Mouse (Mus musculus): ENCODE measurements around the gene Ctsc. TPM values are rescaled to one million over a fixed set of nuclear protein-coding genes. Genes with fewer than 3 reads are reported as not detected.

Gene Ctsc
- polyA plus RNA-seq, 1 experiment, result 3.9 TPM

DNA sequence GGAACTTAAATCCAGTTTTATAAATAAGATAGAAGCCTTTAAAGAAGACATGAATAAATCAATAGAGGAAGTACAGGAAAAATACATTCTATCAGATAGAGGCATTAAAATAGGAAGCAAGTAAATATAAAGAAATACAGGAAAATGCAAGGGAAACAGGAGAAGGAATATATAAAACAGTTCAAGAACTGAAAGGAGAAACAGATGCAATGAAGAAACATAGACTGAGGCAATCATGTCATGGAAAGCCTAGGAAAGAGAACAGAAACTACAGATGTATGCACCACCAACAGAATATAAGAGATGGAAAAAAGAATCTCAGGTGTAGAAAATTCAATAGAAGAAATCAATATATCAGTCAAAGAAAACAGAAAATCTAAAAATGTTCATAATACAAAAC lies 25.8 kb upstream of the Ctsc start:
- DNase-seq, result no peak
- H3K27ac ChIP-seq (ENCODE audit: insufficient read depth, low read length), result no peak overlapping the region
- H3K4me3 ChIP-seq (replicated peaks; ENCODE audit: insufficient read depth, low read depth, low read length), result no peak overlapping the region
- H3K4me1 ChIP-seq (ENCODE audit: control insufficient read depth, insufficient read depth, low read length), result no peaks in the 10 kb centered on the region
- no peaks in the 10 kb centered on the region for H3K27me3 ChIP-seq (ENCODE audit: control insufficient read depth, insufficient read depth, low read length)
- TF ChIP-seq CTCF (IDR thresholded peaks at IDR 0.05; ENCODE audit: borderline replicate concordance, insufficient read depth, low read depth, low read length) (no peak), POLR2A (IDR thresholded peaks at IDR 0.05; ENCODE audit: borderline replicate concordance, insufficient read depth, low read length) (no peak)

DNA sequence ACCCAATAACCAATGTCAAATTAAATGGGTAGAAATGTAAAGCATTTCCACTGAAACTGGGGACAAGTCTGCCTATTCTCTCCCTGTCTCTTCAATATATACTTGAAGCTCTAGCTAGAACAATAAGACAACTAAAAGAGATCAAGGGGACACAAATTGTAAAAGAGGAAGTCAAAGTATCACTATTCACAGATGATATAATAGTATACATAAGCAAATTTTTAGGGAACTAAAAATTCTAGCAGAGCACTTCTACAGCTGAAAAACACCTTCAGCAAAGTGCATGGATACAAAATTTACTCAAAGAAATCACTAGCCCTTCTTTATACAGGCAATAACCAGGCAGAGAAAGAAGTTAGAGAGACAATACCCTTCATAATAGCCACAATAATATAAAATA lies 23.0 kb upstream of the Ctsc start:
- Histone ChIP-seq H3K27ac (ENCODE audit: insufficient read depth, low read length) (no peak overlapping the region), H3K4me3 (replicated peaks; ENCODE audit: insufficient read depth, low read depth, low read length) (no peak overlapping the region), H3K27me3 (ENCODE audit: control insufficient read depth, insufficient read depth, low read length) (no peaks in the 10 kb centered on the region), H3K4me1 (ENCODE audit: control insufficient read depth, insufficient read depth, low read length) (no peaks in the 10 kb centered on the region)
- DNase-seq, result no peak
- TF ChIP-seq CTCF (IDR thresholded peaks at IDR 0.05; ENCODE audit: borderline replicate concordance, insufficient read depth, low read depth, low read length) (no peak), POLR2A (IDR thresholded peaks at IDR 0.05; ENCODE audit: borderline replicate concordance, insufficient read depth, low read length) (no peak)

DNA sequence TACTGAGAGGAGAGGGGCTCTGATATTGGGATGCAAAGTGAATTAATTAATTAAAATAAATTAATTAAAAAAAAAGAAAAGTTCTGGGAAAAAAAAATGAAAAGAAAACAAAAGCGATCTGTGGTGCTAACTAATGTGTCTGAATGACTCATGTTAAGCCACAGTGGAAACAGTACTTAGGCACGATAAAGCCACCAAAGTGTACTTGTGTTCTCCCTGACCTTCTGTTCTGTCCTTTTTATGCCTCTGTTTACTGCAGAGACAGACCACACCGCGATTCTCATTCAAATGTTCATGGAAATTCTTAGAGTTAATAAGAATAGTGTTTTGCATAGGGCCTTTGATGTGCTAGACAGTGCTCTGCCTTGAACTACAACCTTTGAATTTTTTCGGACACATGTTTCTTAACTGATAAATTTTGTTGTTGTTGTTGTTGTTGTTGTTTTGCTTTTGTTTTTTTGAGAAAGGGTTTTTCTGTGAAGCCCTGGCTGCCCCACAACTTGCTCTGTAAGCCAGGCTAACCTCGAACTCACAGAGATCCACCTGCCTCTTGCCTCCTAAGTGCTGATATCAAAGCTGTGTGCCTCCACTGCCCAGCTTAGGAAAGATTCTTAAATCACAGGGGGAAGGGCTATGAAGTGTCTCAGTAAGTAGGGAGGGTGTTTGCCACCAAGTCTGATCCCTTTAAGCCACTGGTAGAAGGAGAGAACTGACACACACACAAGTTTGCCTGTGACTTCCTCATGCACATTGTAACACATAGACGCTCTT lies 18.5 kb upstream of the Ctsc start:
- no peaks in the 10 kb centered on the region for H3K4me1 ChIP-seq (ENCODE audit: control insufficient read depth, insufficient read depth, low read length)
- no peak for TF ChIP-seq CTCF (IDR thresholded peaks at IDR 0.05; ENCODE audit: borderline replicate concordance, insufficient read depth, low read depth, low read length)
- no peak for TF ChIP-seq POLR2A (IDR thresholded peaks at IDR 0.05; ENCODE audit: borderline replicate concordance, insufficient read depth, low read length)
- DNase-seq, result no peak
- H3K27ac ChIP-seq (ENCODE audit: insufficient read depth, low read length), result no peak overlapping the region
- WGBS, result 78% methylated on average over 7 of the region's 7 CpGs
- no peak overlapping the region for H3K4me3 ChIP-seq (replicated peaks; ENCODE audit: insufficient read depth, low read depth, low read length)
- no peaks in the 10 kb centered on the region for H3K27me3 ChIP-seq (ENCODE audit: control insufficient read depth, insufficient read depth, low read length)

DNA sequence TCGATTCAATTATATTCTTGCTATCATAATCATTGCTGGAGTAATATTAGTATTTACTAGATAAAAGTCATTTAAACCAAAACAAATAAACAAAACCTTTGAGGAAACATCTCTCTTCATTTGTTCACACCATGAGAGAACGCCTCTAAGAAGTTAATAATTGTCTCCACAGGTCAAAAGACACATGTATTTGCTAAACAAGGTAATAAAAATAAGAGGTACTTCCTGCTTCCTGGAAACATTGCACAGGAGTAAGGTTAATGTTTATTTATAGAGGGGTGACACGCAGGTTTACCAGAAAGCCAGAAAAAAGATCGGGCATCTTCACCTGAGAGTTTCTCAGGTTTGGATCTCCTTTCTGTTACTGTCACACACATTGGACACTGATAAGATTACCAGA lies 16.1 kb upstream of the Ctsc start:
- no peak overlapping the region for H3K4me3 ChIP-seq (replicated peaks; ENCODE audit: insufficient read depth, low read depth, low read length)
- H3K4me1 ChIP-seq (ENCODE audit: control insufficient read depth, insufficient read depth, low read length), result no peaks in the 10 kb centered on the region
- DNase-seq, result no peak
- 86% methylated on average over 4 of the region's 4 CpGs for WGBS
- TF ChIP-seq POLR2A (IDR thresholded peaks at IDR 0.05; ENCODE audit: borderline replicate concordance, insufficient read depth, low read length), result no peak
- TF ChIP-seq CTCF (IDR thresholded peaks at IDR 0.05; ENCODE audit: borderline replicate concordance, insufficient read depth, low read depth, low read length), result no peak
- H3K27me3 ChIP-seq (ENCODE audit: control insufficient read depth, insufficient read depth, low read length), result no peaks in the 10 kb centered on the region
- H3K27ac ChIP-seq (ENCODE audit: insufficient read depth, low read length), result no peak overlapping the region

DNA sequence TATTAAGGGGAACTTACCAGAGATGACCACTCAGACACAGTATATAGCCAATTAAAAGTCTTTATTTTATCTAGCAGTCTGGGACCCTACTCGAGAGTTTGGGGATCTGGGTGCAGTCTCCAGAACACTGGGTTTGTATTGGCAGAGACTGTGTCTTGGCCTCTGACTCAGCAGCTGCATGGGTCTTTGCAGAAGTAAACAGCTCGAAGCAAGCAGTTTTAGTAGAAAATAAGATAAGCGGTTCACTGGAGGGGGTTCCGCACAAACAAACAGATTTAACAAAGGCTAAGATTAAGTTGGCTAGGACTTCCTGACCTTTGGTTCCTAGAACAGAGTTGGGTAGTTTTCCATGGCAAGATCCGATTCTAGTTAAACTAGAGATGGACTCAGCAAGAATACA lies 13.0 kb upstream of the Ctsc start:
- WGBS, result 74% methylated on average over 5 of the region's 5 CpGs
- no peak overlapping the region for H3K27ac ChIP-seq (ENCODE audit: insufficient read depth, low read length)
- no peak overlapping the region for H3K4me3 ChIP-seq (replicated peaks; ENCODE audit: insufficient read depth, low read depth, low read length)
- TF ChIP-seq CTCF (IDR thresholded peaks at IDR 0.05; ENCODE audit: borderline replicate concordance, insufficient read depth, low read depth, low read length), result no peak
- TF ChIP-seq POLR2A (IDR thresholded peaks at IDR 0.05; ENCODE audit: borderline replicate concordance, insufficient read depth, low read length), result no peak
- DNase-seq, result no peak
- H3K27me3 ChIP-seq (ENCODE audit: control insufficient read depth, insufficient read depth, low read length), result no peaks in the 10 kb centered on the region
- no peaks in the 10 kb centered on the region for H3K4me1 ChIP-seq (ENCODE audit: control insufficient read depth, insufficient read depth, low read length)

DNA sequence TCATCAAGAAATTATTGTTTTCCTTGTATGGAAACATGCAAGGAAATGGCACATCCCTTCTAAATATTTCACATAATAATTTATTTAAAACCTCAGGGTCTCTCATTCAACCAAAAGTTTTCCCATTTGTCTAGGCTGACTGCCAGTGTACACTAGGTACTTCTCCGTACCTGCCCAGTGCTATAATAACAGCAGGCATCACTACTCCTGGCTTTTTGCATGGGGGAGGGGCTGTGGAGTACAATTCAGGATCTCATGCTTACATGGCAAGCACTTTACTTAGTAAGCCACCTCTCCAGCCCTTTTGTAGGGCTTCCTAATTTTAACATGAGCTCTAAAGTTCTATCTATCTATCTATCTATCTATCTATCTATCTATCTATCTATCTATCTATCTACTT lies 8.0 kb upstream of the Ctsc start:
- 74% methylated on average over 1 of the region's 1 CpGs for WGBS

DNA sequence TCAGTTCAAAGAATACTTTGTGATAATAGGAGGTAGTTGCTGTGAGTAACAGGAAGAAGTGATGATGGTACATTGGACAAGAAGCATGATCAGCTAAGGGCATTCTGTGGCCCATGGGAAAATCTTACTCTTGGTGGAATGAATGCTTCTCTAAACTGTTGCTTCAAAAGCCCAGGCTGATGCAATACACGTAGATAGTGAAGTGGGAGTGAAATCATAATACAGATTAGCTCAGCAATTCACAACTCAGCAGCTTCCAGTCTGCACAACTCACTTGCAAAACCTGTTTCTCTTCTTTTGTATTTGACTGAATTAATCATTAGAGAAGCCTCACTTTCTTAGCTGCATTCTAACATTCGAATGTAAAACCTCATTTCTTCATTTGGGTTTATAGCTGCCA lies 6.4 kb upstream of the Ctsc start:
- no peaks in the 10 kb centered on the region for H3K4me1 ChIP-seq (ENCODE audit: control insufficient read depth, insufficient read depth, low read length)
- WGBS, result 75% methylated on average over 2 of the region's 2 CpGs
- DNase-seq, result no peak
- TF ChIP-seq CTCF (IDR thresholded peaks at IDR 0.05; ENCODE audit: borderline replicate concordance, insufficient read depth, low read depth, low read length) (no peak), POLR2A (IDR thresholded peaks at IDR 0.05; ENCODE audit: borderline replicate concordance, insufficient read depth, low read length) (no peak)
- no peak overlapping the region for H3K4me3 ChIP-seq (replicated peaks; ENCODE audit: insufficient read depth, low read depth, low read length)
- no peaks in the 10 kb centered on the region for H3K27me3 ChIP-seq (ENCODE audit: control insufficient read depth, insufficient read depth, low read length)
- no peak overlapping the region for H3K27ac ChIP-seq (ENCODE audit: insufficient read depth, low read length)

More for the DNA sequence above, 8.0 kb upstream of the Ctsc start:
- Histone ChIP-seq H3K4me3 (replicated peaks; ENCODE audit: insufficient read depth, low read depth, low read length) (no peak overlapping the region), H3K27ac (ENCODE audit: insufficient read depth, low read length) (no peak overlapping the region), H3K27me3 (ENCODE audit: control insufficient read depth, insufficient read depth, low read length) (no peaks in the 10 kb centered on the region), H3K4me1 (ENCODE audit: control insufficient read depth, insufficient read depth, low read length) (no peaks in the 10 kb centered on the region)
- TF ChIP-seq POLR2A (IDR thresholded peaks at IDR 0.05; ENCODE audit: borderline replicate concordance, insufficient read depth, low read length) (no peak), CTCF (IDR thresholded peaks at IDR 0.05; ENCODE audit: borderline replicate concordance, insufficient read depth, low read depth, low read length) (no peak)
- no peak for DNase-seq

DNA sequence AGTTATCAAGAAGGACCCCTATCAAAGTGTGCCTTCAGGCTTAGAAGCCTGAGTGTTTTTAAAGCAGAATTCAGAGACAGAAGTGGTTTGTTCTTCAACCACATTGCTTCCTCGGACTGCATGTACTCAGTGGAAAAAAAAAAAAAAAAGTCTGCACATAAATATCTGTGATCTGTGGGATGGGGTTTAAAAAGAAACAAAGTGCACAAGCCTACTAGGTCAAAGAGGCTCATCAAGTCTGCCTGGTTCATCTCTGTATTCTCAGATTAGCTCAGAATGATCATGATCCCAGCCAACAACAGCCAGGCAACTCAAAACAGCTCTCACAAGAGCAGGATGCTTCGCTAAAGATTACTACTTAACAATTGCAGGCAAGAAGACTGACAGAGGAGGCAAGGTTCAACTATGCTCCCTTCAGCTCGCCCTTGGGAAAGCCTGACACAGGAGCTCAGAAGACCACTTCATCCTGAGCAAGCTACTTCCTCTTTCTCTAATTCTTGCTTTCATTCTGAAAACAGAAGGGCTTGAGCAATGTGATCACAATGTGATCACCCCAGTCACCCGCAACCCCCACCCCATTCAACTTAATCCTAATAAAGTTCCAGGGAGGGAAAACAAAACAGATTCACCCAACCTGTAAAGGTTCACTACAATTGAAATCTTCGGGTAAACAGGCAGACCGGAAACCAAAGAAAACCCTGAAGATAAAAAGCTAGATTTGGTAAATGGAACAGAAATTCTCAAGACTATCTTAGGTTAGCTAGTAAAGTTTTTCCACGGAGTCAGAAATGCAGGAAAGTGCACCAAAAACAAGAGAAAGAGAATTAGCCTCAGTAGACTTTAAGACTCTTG lies 745 bp upstream of the Ctsc start:
- Histone ChIP-seq H3K27me3 (ENCODE audit: control insufficient read depth, insufficient read depth, low read length) (no peaks in the 10 kb centered on the region), H3K4me3 (replicated peaks; ENCODE audit: insufficient read depth, low read depth, low read length) (no peak overlapping the region), H3K27ac (ENCODE audit: insufficient read depth, low read length) (no peak overlapping the region), H3K4me1 (ENCODE audit: control insufficient read depth, insufficient read depth, low read length) (no peaks in the 10 kb centered on the region; the same call in 1 of the 2 replicates)
- no peak for TF ChIP-seq POLR2A (IDR thresholded peaks at IDR 0.05; ENCODE audit: borderline replicate concordance, insufficient read depth, low read length)
- TF ChIP-seq CTCF (IDR thresholded peaks at IDR 0.05; ENCODE audit: borderline replicate concordance, insufficient read depth, low read depth, low read length), result no peak
- WGBS, result 54% methylated on average over 7 of the region's 7 CpGs
- DNase-seq, result no peak

Measured in cerebellum, adult 2 months (tissue).